Mouse (Mus musculus) central nervous system, embryonic 11.5 days (tissue): ENCODE measurements around the gene Gata3. TPM values are rescaled to one million over a fixed set of nuclear protein-coding genes. Genes with fewer than 3 reads are reported as not detected.

Experiments
- polyA plus RNA-seq: library from polyadenylated mRNA; depleted of rRNA; stranded (reverse); fragments of >200 nt; gene quantifications from 2 replicates; pipeline ENCODE4 v1.2.3, GENCODE M21; 2012; rRNA removed

The Gata3 gene
- polyA plus RNA-seq = 7.8 and 9.2 TPM in 2 replicates

DNA sequence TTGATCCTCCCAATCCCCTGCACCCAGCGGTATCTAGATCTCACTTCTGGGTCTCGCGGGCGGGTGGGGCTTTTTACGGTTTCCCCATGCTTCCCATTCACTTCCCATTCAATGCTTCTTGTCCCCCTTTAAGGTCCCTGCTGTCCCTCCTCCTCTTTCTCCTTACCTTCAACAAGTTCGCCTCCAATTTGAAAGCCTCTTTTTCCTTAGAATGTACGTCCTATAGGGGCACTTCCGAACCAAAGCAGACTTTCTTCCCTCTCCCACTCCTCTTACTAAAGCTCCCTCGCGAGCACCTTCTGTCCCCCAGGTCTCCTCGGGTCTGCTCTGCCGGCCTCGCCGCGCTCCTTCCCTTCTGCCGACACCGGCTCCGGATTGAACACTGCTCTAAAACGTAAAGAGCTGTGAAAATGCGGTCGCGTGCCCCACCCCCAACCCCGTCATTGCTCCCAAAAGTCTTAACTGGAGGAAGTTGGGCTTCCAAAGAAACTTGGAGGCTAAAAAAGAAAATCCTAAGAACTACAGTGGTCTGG lies at the start of gene Gata3:
Gene Gata3 (minus strand): TSS at position 384 of the 533 bp plus-strand sequence.

DNA sequence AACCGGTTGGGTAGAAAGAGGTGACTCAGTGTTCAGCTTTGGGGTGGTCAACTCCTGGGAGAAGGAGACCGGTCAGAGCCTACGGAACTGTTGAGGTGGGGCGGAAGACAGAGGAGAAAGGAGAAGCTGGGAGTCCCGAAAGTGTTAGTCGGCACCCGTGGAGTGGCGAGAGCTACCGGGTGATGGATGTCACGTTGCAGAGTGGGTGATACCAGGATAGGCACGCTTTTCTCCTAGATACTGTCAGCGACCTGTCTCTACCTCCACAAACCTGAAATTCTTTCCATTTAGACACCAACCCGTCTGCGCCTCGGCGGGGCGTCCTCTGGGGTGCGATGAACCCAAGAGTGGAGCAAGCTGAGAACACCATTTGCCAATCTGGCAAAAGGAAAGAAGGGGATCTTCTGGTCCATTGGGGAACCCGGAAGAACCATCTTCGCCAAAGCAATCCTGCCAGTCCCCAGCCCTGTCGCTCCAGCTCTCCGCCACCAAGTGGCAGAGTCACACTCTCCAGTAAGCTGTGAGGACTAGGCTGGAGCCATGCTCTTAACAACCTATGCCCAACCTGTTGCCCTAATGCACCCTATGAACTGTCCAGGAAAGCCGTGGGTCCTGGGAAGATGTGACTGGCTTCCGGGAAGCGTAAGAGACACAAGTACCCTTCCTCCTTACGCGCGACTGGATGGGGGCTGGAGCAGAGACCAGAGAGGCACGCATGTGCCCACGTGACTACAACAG lies 752 bp downstream of the Gata3 start, which contains the start of gene 9230102O04Rik:
Gene 9230102O04Rik (minus strand): TSS at position 628 of the 738 bp plus-strand sequence.

DNA sequence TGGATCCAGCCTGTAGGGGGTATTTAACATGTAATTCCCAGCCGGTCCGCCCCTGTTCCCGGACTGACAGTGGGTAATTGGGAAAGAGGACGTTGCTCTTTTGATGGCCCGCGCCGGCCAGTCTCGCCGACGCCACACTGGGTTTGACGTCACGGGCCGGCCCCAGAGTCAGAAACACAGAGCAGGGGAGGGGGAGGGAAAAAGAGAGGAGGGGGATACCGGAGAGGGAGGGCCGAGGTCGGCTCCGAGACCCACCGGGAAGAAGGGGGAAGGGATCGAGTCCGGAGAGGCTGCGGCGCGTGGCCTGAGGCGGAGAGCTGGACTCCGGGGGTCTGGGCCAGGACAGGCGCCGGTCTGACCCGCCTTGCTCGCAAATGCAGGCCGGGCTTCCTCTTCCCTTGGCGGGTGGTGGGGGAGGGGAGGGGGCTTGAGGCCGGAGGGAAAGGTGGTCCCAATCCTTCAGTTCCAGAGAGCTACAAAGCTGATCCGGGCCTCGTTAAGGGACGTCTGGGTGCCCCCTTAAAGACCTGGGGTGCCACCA lies 8.7 kb downstream of the Gata3 start, which contains the start of gene 4930412O13Rik:
Gene 4930412O13Rik (plus strand): TSS at position 202 of the 541 bp plus-strand sequence.

Other genes starting within 250 kb of the Gata3 start
- gene 4930412O13Rik, start 8.8 kb downstream of the Gata3 start, polyA plus RNA-seq = 2.9 and 4.1 TPM in 2 replicates
- gene 9230102O04Rik, start 494 bp downstream of the Gata3 start, polyA plus RNA-seq = 0.62 and 2.0 TPM in 2 replicates
- 11.1 and 12.6 TPM in 2 replicates for gene Taf3, start 158.6 kb upstream of the Gata3 start, polyA plus RNA-seq
- gene Atp5c1, start 190.5 kb upstream of the Gata3 start, polyA plus RNA-seq = 258 and 386 TPM in 2 replicates
- gene Kin, start 190.6 kb upstream of the Gata3 start, polyA plus RNA-seq = 29.7 and 57.0 TPM in 2 replicates
- gene Itih2, start 241.4 kb upstream of the Gata3 start, polyA plus RNA-seq = 9.9 and 21.9 TPM in 2 replicates